23 mouse cellular contexts compared by ENCODE assay signal in genomic region chr11:71159439-71160136, GRCm38 (mm10). TPM values are rescaled to one million over a fixed set of nuclear protein-coding genes. Genes with fewer than 3 reads are reported as not detected.
DNase-seq lines count a peak whose midpoint lies in the region; ATAC-seq and TF ChIP-seq lines count a peak whose summit lies in the region.
"Had no signal": no experiment of that assay in that cellular context is flagged by ENCODE, and none has a peak within 500 bp of the region (broad histone marks: within the 10 kb centered on the region; RNA-seq: fewer than 3 reads in every experiment).

No protein-coding gene starts in this region.

- 76% methylated on average over 3 of the region's 3 CpGs for WGBS in forebrain, postnatal 0 days

- no peak for TF ChIP-seq RAD21 in CH12.LX (IDR thresholded peaks at IDR 0.05; ENCODE audit: low read depth, low read length)

- H3K9ac ChIP-seq in CH12.LX (ENCODE audit: insufficient read depth, low read depth), result no peak overlapping the region
- H3K9ac ChIP-seq in forebrain, postnatal 0 days, result no peak overlapping the region
- H3K9ac ChIP-seq: embryonic facial prominence, embryonic 12.5 days; embryonic facial prominence, embryonic 15.5 days; hindbrain, embryonic 12.5 days; intestine, embryonic 15.5 days had no signal

- DNase-seq in 416B (ENCODE audit: low read depth) (peak; percentile 65), CH12.LX (ENCODE audit: extremely low read depth) (peak; percentile 22)
- no peak for DNase-seq in forebrain, postnatal 0 days
- DNase-seq in adrenal gland, postnatal 14 days, result no peak
- DNase-seq: adrenal gland, postnatal 10 days; cerebellum, adult 11-12 months; cerebellum, adult 8-10 months; cerebellum, postnatal 10 days; cerebellum, postnatal 36 days; gastrocnemius, postnatal 25 days; heart, adult 2 months had no signal

- peak; percentile 90 for ATAC-seq in granulocyte monocyte progenitor cell, adult 5-6 weeks (replicated peaks; ENCODE audit: poor library complexity, severe bottlenecking)
- ATAC-seq in monocyte, adult 5-6 weeks (replicated peaks; ENCODE audit: insufficient number of reproducible peaks, low FRiP score, low TSS enrichment, poor library complexity, severe bottlenecking), result peak; percentile 70
- no peak for ATAC-seq in forebrain, postnatal 0 days
- ATAC-seq: forebrain, embryonic 14.5 days; hindbrain, embryonic 16.5 days; intestine, embryonic 15.5 days; Patski had no signal

- dilution Hi-C loops in CH12.LX (cut with MboI; ENCODE audit: extremely low pct_ligation_motif_present, extremely low pct_unique_long_range_greater_than_20kb, low sequenced_read_pairs), result no loop called here

- H3K4me2 ChIP-seq in CH12.LX (ENCODE audit: insufficient read depth, low read depth, poor library complexity, severe bottlenecking), result peak overlapping the region; percentile 10; the same call in 1 of the 2 replicates
- no peak overlapping the region for H3K4me2 ChIP-seq in forebrain, postnatal 0 days (ENCODE audit: low read depth)
- H3K4me2 ChIP-seq: embryonic facial prominence, embryonic 12.5 days; embryonic facial prominence, embryonic 15.5 days; heart, embryonic 11.5 days; hindbrain, embryonic 12.5 days; intestine, embryonic 15.5 days had no signal

- H3K27me3 ChIP-seq in CH12.LX (replicated peaks), result no peaks in the 10 kb centered on the region
- H3K27me3 ChIP-seq in forebrain, postnatal 0 days (ENCODE audit: insufficient read depth, low read length), result no peaks in the 10 kb centered on the region
- H3K27me3 ChIP-seq: embryonic facial prominence, embryonic 12.5 days; embryonic facial prominence, embryonic 15.5 days; hindbrain, embryonic 12.5 days; intestine, embryonic 15.5 days; Patski had no signal

- in situ Hi-C loops in CH12.LX (cut with MboI; ENCODE audit: low pct_ligation_motif_present, low pct_unique_long_range_greater_than_20kb, low sequenced_read_pairs), result no loop called here

- no peaks in the 10 kb centered on the region for H3K79me2 ChIP-seq in CH12.LX (replicated peaks; ENCODE audit: control insufficient read depth, extremely low read depth, insufficient read depth, poor library complexity, severe bottlenecking)

- H3K4me3 ChIP-seq in CH12.LX (replicated peaks in 1 of 3; ENCODE audit: low read depth in 2 of 3, low read length in 2 of 3, poor library complexity in 1 of 3), result no peak overlapping the region
- no peak overlapping the region for H3K4me3 ChIP-seq in forebrain, postnatal 0 days (ENCODE audit: low read depth, low read length)
- H3K4me3 ChIP-seq: embryonic facial prominence, embryonic 12.5 days; embryonic facial prominence, embryonic 15.5 days; heart, adult 2 months; hindbrain, embryonic 12.5 days; intestine, embryonic 15.5 days had no signal

- no peaks in the 10 kb centered on the region for H3K9me3 ChIP-seq in CH12.LX (replicated peaks; ENCODE audit: low read length)
- H3K9me3 ChIP-seq in forebrain, postnatal 0 days (ENCODE audit: low read length), result no peaks in the 10 kb centered on the region
- H3K9me3 ChIP-seq: embryonic facial prominence, embryonic 12.5 days; embryonic facial prominence, embryonic 15.5 days; G1E; hindbrain, embryonic 12.5 days; intestine, embryonic 15.5 days had no signal

- no peaks in the 10 kb centered on the region for H3K36me3 ChIP-seq in CH12.LX (replicated peaks in 1 of 2; ENCODE audit: control insufficient read depth in 1 of 2, insufficient read depth in 1 of 2, low read length in 1 of 2)
- H3K36me3 ChIP-seq in forebrain, postnatal 0 days (ENCODE audit: insufficient read depth), result no peaks in the 10 kb centered on the region
- H3K36me3 ChIP-seq: embryonic facial prominence, embryonic 12.5 days; embryonic facial prominence, embryonic 15.5 days; G1E; hindbrain, embryonic 12.5 days; intestine, embryonic 15.5 days had no signal

- peak; percentile 85 for TF ChIP-seq EP300 in CH12.LX (IDR thresholded peaks at IDR 0.05; ENCODE audit: low read length)

- H3K4me1 ChIP-seq in CH12.LX (ENCODE audit: control insufficient read depth in 1 of 2, insufficient read depth in 2 of 2), result peaks cover 7 to 20% of the 10 kb centered on the region in 2 experiments; a peak in 3 of 4 replicates
- H3K4me1 ChIP-seq in forebrain, postnatal 0 days (ENCODE audit: insufficient read depth), result no peaks in the 10 kb centered on the region
- H3K4me1 ChIP-seq: embryonic facial prominence, embryonic 12.5 days; embryonic facial prominence, embryonic 15.5 days; hindbrain, embryonic 12.5 days; intestine, embryonic 15.5 days had no signal

- no peak for TF ChIP-seq CTCF in CH12.LX (conservative IDR thresholded peaks at IDR 0.05 in 1 of 2, IDR thresholded peaks at IDR 0.05 in 1 of 2; ENCODE audit: low read depth in 2 of 2, low read length in 2 of 2)
- no peak for TF ChIP-seq CTCF in forebrain, postnatal 0 days (IDR thresholded peaks at IDR 0.05; ENCODE audit: low read depth)

- H3K27ac ChIP-seq in CH12.LX (ENCODE audit: insufficient read depth, low read depth), result no peak overlapping the region
- H3K27ac ChIP-seq in forebrain, postnatal 0 days (ENCODE audit: low read depth, low read length), result no peak overlapping the region
- H3K27ac ChIP-seq: embryonic facial prominence, embryonic 12.5 days; embryonic facial prominence, embryonic 15.5 days; heart, adult 2 months; hindbrain, embryonic 12.5 days; intestine, embryonic 15.5 days had no signal

- no peak for TF ChIP-seq POLR2A in CH12.LX (IDR thresholded peaks at IDR 0.05; ENCODE audit: low read depth, low read length)

TF ChIP-seq in CH12.LX, 34 proteins besides CTCF, POLR2A, EP300 and RAD21:
- TF ChIP-seq IRF4 (IDR thresholded peaks at IDR 0.05; ENCODE audit: low read depth, low read length) (peak; percentile 67), MXI1 (IDR thresholded peaks at IDR 0.05; ENCODE audit: low read depth, low read length) (peak; percentile 39; the same call in 1 of the 2 replicates), CHD1 (IDR thresholded peaks at IDR 0.05; ENCODE audit: low read depth, low read length) (no peak), ZMIZ1 (IDR thresholded peaks at IDR 0.05; ENCODE audit: low read depth, low read length) (no peak), PAX5 (IDR thresholded peaks at IDR 0.05; ENCODE audit: low read length) (no peak), ZNF384 (IDR thresholded peaks at IDR 0.05; ENCODE audit: low read depth, low read length) (no peak)

RNA-seq across cellular contexts. Expression of gene Nlrp1a, which starts 15.1 kb away (rescaled TPM):
- total RNA-seq in CH12.LX (2012; rRNA removed) (0.29 and 0.34 TPM in 2 replicates), CH12.LX (2014; rRNA removed) (1.5 and 1.8 TPM in 2 replicates)
- 2.6 and 3.2 TPM in 2 replicates for polyA plus RNA-seq in CH12.LX (2012; ENCODE audit: insufficient read length, low read depth)
- 6.4 and 7.2 TPM in 2 replicates for total RNA-seq in granulocyte monocyte progenitor cell, adult 5-6 weeks (2014; fragmentation: Nextera tagmentation)
- 12.4 and 13.6 TPM in 2 replicates for total RNA-seq in granulocyte monocyte progenitor cell, adult 5-6 weeks (2017)
- total RNA-seq in monocyte, adult 5-6 weeks (2017), result 10.7 to 12.0 TPM (median 11.0 TPM) in 3 replicates
- not detected in 2 replicates for total RNA-seq in forebrain, postnatal 0 days (2014; rRNA removed)
- polyA plus RNA-seq in forebrain, postnatal 0 days (2015; fragmentation: Nextera tagmentation; extraction: Ambion mirVana), result 0.04 TPM in 1 of 2 replicates, not detected in the other
- 1.7 and 2.1 TPM in 2 replicates for total RNA-seq in adrenal gland, postnatal 14 days (2021)
- polyA plus RNA-seq: brain, embryonic 14.5 days; forebrain, embryonic 14.5 days; G1E; heart, embryonic 11.5 days; hindbrain, embryonic 12.5 days; hindbrain, embryonic 16.5 days; Patski had no signal

Comparison
In these comparisons a context has a peak if more than half of its experiments do, and no peak if none do; other contexts are left out.
1. DNase-seq: peak in 416B (single experiment) and CH12.LX (single experiment); none in forebrain, postnatal 0 days (single experiment) and adrenal gland, postnatal 14 days (single experiment).